Mouse (Mus musculus): ENCODE results near the gene Smpdl3b. TPM values are rescaled to one million over a fixed set of nuclear protein-coding genes. Genes with fewer than 3 reads are reported as not detected.
A peak's percentile ranks its signal among the peaks of the same experiment; 100 is the strongest.
"Not testable (repeated sequence)": the region's sequence is repeated elsewhere in the genome, so short reads cannot be mapped to it uniquely, and the experiment has no call there.

Gene Smpdl3b
- polyA plus RNA-seq, 1 experiment from 2014 or later: 1.7 TPM

DNA sequence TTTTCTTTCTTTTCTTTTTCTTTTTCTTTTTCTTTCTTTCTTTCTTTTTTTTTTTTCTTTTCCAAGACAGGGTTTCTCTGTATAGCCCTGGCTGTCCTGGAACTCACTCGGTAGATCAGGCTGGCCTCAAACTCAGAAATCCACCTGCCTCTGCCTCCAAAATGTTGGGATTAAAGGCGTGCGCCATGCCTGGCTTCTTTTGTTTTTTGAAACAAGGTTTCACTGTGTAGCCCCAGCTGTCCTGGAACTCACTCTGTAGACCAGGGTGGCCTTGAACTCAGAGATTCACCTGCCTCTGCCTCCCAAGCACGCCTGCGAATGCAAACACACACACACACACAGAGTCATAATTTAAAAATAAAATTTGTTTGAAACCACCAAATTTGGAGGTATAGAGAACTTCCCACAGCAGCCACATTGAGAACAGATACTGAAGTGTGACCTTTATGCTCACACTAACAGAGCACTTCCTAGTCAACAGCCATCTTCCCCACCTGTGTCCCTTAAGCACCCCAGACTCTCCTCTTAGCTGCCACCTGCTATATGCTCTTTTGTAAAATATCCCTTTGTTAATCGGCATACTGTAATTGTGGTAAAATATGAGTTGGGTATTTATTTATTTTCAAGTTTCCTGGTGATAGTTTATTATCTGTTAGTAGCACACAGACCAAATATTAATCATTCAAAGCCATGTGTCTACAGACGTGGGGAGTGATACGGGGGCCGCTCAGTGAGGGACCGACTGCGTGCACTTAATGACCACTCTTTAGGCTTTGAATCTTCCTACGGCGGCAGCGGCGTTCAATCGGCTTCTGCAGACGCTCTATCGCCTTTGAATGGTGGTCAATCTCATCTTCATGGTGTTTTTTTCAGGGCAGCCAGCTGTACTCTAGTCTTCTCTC is 44.4 kb upstream of the Smpdl3b start:
- ATAC-seq (ENCODE audit: low FRiP score) (no peak), DNase-seq (ENCODE audit: low spot score) (no peak)
- no peak overlapping the region for H3K27ac ChIP-seq (ENCODE audit: low read depth, low read length)
- no peak overlapping the region for H3K4me2 ChIP-seq (replicated peaks; ENCODE audit: low read depth, low read length)
- H3K4me1 ChIP-seq (replicated peaks; ENCODE audit: control insufficient read depth, insufficient read depth, low read length): no peaks in the 10 kb centered on the region
- no peaks in the 10 kb centered on the region for H3K9me3 ChIP-seq (ENCODE audit: control insufficient read depth, low read length)
- no peaks in the 10 kb centered on the region for H3K27me3 ChIP-seq (ENCODE audit: control insufficient read depth, insufficient read depth, low read length)
- H3K4me3 ChIP-seq (ENCODE audit: low read depth, low read length): no peak overlapping the region
- 88% methylated on average over 18 of the region's 18 CpGs for WGBS
- H3K9ac ChIP-seq (ENCODE audit: low read depth, low read length): no peak overlapping the region
- no peaks in the 10 kb centered on the region for H3K36me3 ChIP-seq (ENCODE audit: control insufficient read depth, insufficient read depth, low read length)

DNA sequence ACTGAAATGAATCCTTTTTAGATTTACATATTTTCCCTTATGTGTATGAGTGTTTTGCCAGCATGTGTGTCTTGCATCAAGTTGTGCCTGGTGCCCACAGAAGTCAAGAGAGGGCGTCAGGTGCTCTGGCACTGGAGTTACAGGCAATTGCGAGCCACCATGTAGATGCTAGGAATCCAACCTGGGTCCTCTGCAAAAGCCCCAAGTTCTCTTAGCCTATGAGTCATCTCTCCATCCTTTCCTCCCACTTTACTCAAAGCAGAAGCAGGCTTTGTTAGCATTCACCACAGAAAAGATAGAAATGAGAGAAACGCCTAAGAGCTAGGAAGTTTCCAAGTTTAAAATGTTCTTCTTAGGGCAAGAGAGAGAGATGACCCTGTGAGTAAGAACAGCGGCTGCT is 42.8 kb upstream of the Smpdl3b start:
- Histone ChIP-seq H3K9ac (ENCODE audit: low read depth, low read length) (no peak overlapping the region), H3K4me2 (replicated peaks; ENCODE audit: low read depth, low read length) (no peak overlapping the region), H3K27ac (ENCODE audit: low read depth, low read length) (no peak overlapping the region), H3K4me3 (ENCODE audit: low read depth, low read length) (no peak overlapping the region), H3K4me1 (replicated peaks; ENCODE audit: control insufficient read depth, insufficient read depth, low read length) (no peaks in the 10 kb centered on the region), H3K27me3 (ENCODE audit: control insufficient read depth, insufficient read depth, low read length) (peaks cover 9% of the 10 kb centered on the region; the same call in 1 of the 2 replicates), H3K36me3 (ENCODE audit: control insufficient read depth, insufficient read depth, low read length) (no peaks in the 10 kb centered on the region), H3K9me3 (ENCODE audit: control insufficient read depth, low read length) (no peaks in the 10 kb centered on the region)
- 86% methylated on average over 4 of the region's 4 CpGs for WGBS
- ATAC-seq (ENCODE audit: low FRiP score) (no peak), DNase-seq (ENCODE audit: low spot score) (no peak)

DNA sequence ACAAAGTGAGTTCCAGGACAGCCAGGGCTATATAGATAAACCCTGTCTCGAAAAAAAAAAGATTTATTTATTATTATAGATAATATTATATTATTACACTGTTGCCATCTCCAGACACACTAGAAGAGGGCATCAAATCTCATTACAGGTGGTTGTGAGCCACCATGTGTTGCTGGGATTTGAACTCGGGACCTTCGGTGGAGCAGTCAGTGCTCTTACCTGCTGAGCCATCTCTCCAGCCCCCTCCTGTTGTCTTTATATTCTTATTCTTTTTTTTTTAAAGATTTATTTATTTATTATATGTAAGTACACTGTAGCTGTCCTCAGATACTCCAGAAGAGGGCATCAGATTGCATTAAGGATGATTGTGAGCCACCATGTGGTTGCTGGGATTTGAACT is 41.6 kb upstream of the Smpdl3b start:
- not testable (repeated sequence) for H3K4me2 ChIP-seq (replicated peaks; ENCODE audit: low read depth, low read length); DNase-seq (ENCODE audit: low spot score); H3K4me3 ChIP-seq (ENCODE audit: low read depth, low read length); ATAC-seq (ENCODE audit: low FRiP score); H3K36me3 ChIP-seq (ENCODE audit: control insufficient read depth, insufficient read depth, low read length); H3K4me1 ChIP-seq (replicated peaks; ENCODE audit: control insufficient read depth, insufficient read depth, low read length); H3K9ac ChIP-seq (ENCODE audit: low read depth, low read length); H3K9me3 ChIP-seq (ENCODE audit: control insufficient read depth, low read length); H3K27ac ChIP-seq (ENCODE audit: low read depth, low read length)
- WGBS: 83% methylated on average over 3 of the region's 3 CpGs
- H3K27me3 ChIP-seq (ENCODE audit: control insufficient read depth, insufficient read depth, low read length): peaks cover 12% of the 10 kb centered on the region; the same call in 1 of the 2 replicates

DNA sequence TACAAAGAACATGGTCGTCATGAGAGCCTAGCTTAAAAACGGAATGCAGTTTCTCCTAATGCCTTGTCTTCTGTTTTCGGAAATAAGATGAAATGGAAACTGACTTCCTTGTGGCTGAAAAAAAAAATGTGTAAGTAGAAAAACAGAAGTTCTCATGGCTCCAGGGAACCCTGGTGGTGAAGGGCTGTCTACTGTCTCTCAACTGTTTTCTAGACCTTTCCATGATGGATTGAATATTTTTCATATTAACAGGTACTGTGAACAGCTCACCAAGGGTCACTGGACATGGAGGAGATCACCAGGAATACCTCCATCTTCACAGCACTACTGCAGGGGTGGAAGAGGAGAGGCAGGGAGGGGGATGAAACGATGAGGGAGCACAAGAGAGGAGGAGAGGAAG is 41.0 kb upstream of the Smpdl3b start:
- Histone ChIP-seq H3K9ac (ENCODE audit: low read depth, low read length) (no peak overlapping the region), H3K4me1 (replicated peaks; ENCODE audit: control insufficient read depth, insufficient read depth, low read length) (no peaks in the 10 kb centered on the region), H3K27ac (ENCODE audit: low read depth, low read length) (no peak overlapping the region), H3K27me3 (ENCODE audit: control insufficient read depth, insufficient read depth, low read length) (peaks cover 12% of the 10 kb centered on the region; the same call in 1 of the 2 replicates), H3K9me3 (ENCODE audit: control insufficient read depth, low read length) (no peaks in the 10 kb centered on the region), H3K4me3 (ENCODE audit: low read depth, low read length) (no peak overlapping the region), H3K4me2 (replicated peaks; ENCODE audit: low read depth, low read length) (no peak overlapping the region), H3K36me3 (ENCODE audit: control insufficient read depth, insufficient read depth, low read length) (no peaks in the 10 kb centered on the region)
- ATAC-seq (ENCODE audit: low FRiP score): no peak
- DNase-seq (ENCODE audit: low spot score): no peak
- 74% methylated on average over 4 of the region's 4 CpGs for WGBS

DNA sequence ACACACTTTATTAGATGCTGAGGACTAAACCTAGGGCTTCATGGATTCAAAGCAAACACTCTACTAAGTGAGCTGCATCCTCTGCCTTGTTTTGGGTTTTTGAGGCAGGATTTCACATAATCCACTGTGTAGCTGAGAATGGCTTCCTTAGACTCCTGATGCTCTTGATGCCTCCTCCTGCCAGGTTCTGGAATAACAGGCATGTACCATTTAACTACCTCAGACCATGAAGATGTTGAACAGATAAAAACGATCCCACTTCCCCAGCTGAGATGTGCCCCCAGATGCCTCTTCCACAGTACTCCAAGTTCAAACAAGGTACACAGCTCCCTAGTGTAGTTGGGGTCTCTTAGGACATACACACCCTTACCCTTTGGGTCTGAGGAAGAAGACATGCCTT is 40.4 kb upstream of the Smpdl3b start:
- H3K27ac ChIP-seq (ENCODE audit: low read depth, low read length): no peak overlapping the region
- H3K9ac ChIP-seq (ENCODE audit: low read depth, low read length): no peak overlapping the region
- no peak overlapping the region for H3K4me3 ChIP-seq (ENCODE audit: low read depth, low read length)
- no peaks in the 10 kb centered on the region for H3K36me3 ChIP-seq (ENCODE audit: control insufficient read depth, insufficient read depth, low read length)
- WGBS: 84% methylated on average over 1 of the region's 1 CpGs
- ATAC-seq (ENCODE audit: low FRiP score) (no peak), DNase-seq (ENCODE audit: low spot score) (no peak)
- H3K27me3 ChIP-seq (ENCODE audit: control insufficient read depth, insufficient read depth, low read length): peaks cover 12% of the 10 kb centered on the region; the same call in 1 of the 2 replicates
- H3K9me3 ChIP-seq (ENCODE audit: control insufficient read depth, low read length): no peaks in the 10 kb centered on the region
- no peak overlapping the region for H3K4me2 ChIP-seq (replicated peaks; ENCODE audit: low read depth, low read length)
- no peaks in the 10 kb centered on the region for H3K4me1 ChIP-seq (replicated peaks; ENCODE audit: control insufficient read depth, insufficient read depth, low read length)

DNA sequence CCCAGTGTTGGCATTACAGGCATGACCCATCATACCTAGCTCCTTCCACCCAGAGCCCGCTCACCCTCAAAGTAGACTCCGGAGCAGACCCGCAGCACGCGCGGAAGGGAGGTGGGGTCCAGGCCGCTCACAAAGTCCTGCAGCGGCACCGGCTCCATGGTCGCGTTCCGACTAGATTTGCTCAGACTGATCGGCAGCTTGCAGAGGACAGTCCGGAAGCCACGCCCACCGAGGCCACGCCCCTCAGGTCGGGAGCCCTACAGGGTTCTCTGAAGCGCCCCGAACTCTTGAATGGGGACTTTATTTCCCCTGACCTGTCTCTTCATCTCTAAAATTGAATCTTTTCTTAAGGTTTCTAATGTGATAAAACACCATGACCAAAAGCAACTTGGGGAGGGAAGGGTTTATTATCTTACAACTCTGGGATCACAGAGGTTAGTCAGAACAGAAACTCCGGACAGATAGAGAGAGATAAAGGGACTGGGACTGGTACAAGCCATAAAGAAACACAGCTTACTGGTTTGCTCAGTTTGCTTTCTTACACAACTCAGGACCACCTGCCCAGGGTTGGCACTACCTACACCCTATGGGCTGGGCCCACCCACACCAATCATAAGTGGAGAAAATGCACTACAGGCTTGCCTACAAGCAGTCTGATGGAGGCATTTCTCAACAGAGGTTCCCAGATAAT is 39.3 kb upstream of the Smpdl3b start, which contains the start of gene Themis2:
Gene Themis2, minus strand, starts transcription at position 192 of the 691 bp plus-strand sequence.
- Histone ChIP-seq H3K9ac (ENCODE audit: low read depth, low read length) (no peak within 1 kb of the TSS), H3K4me1 (replicated peaks; ENCODE audit: control insufficient read depth, insufficient read depth, low read length) (no peaks in the 10 kb centered on the region), H3K27me3 (ENCODE audit: control insufficient read depth, insufficient read depth, low read length) (peaks cover 12% of the 10 kb centered on the region; the same call in 1 of the 2 replicates), H3K4me2 (replicated peaks; ENCODE audit: low read depth, low read length) (peak within 1 kb of the TSS; percentile 49), H3K27ac (ENCODE audit: low read depth, low read length) (no peak within 1 kb of the TSS), H3K36me3 (ENCODE audit: control insufficient read depth, insufficient read depth, low read length) (no peaks in the 10 kb centered on the region), H3K9me3 (ENCODE audit: control insufficient read depth, low read length) (no peaks in the 10 kb centered on the region), H3K4me3 (ENCODE audit: low read depth, low read length) (peak within 1 kb of the TSS; percentile 25; the same call in 1 of the 2 replicates)
- DNase-seq (ENCODE audit: low spot score): peak; percentile 77
- no peak for ATAC-seq (ENCODE audit: low FRiP score)
- 3% methylated on average over 21 of the region's 21 CpGs for WGBS

DNA sequence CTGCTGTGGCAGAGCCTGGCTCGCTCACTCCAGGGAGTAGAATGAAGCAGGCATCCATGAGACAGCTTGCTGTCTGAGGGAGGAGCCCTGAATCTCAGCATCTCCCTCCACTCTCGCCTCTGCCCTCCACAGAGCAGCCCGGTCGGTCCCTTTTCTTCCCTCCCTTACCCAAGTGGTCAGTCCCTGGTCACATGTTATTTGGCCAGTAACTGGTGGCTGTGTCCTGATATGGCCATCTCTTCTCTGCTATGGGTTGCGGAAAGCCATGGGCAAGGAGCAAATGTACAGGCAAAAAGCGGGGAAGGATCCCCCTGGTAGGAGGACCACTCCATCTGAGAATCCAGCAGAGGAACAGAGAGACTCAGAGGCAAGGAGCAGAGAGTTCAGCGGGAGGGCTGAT is 38.1 kb upstream of the Smpdl3b start:
- H3K9ac ChIP-seq (ENCODE audit: low read depth, low read length): no peak overlapping the region
- no peak overlapping the region for H3K4me2 ChIP-seq (replicated peaks; ENCODE audit: low read depth, low read length)
- no peaks in the 10 kb centered on the region for H3K9me3 ChIP-seq (ENCODE audit: control insufficient read depth, low read length)
- no peaks in the 10 kb centered on the region for H3K36me3 ChIP-seq (ENCODE audit: control insufficient read depth, insufficient read depth, low read length)
- ATAC-seq (ENCODE audit: low FRiP score) (no peak), DNase-seq (ENCODE audit: low spot score) (no peak)
- no peak overlapping the region for H3K4me3 ChIP-seq (ENCODE audit: low read depth, low read length)
- no peak overlapping the region for H3K27ac ChIP-seq (ENCODE audit: low read depth, low read length)
- H3K4me1 ChIP-seq (replicated peaks; ENCODE audit: control insufficient read depth, insufficient read depth, low read length): no peaks in the 10 kb centered on the region
- peaks cover 12% of the 10 kb centered on the region; the same call in 1 of the 2 replicates for H3K27me3 ChIP-seq (ENCODE audit: control insufficient read depth, insufficient read depth, low read length)
- 55% methylated on average over 7 of the region's 7 CpGs for whole genome bisulfite sequencing

DNA sequence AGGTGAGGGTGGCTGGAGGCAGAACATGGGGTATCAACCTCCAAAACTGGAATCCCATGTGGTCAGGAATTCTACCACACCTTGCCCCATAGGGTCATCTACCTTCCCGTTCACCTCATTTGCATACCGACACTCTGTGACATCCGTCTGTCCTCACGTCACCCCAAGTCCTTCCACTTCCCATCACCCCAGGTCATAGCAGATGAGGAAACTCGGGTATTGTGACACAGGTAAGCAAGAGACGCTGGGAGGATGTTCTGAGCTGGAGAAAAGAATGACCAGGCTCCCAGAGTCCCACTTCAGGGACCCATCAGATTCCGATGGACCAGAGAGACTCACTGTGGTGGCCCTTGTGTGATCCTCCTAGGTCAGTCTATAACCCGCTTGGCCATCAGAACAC is 37.7 kb upstream of the Smpdl3b start:
- ATAC-seq (ENCODE audit: low FRiP score) (no peak), DNase-seq (ENCODE audit: low spot score) (no peak)
- H3K9me3 ChIP-seq (ENCODE audit: control insufficient read depth, low read length): no peaks in the 10 kb centered on the region
- no peak overlapping the region for H3K27ac ChIP-seq (ENCODE audit: low read depth, low read length)
- H3K36me3 ChIP-seq (ENCODE audit: control insufficient read depth, insufficient read depth, low read length): no peaks in the 10 kb centered on the region
- no peak overlapping the region for H3K4me3 ChIP-seq (ENCODE audit: low read depth, low read length)
- no peaks in the 10 kb centered on the region for H3K4me1 ChIP-seq (replicated peaks; ENCODE audit: control insufficient read depth, insufficient read depth, low read length)
- WGBS: 72% methylated on average over 8 of the region's 8 CpGs
- H3K9ac ChIP-seq (ENCODE audit: low read depth, low read length): no peak overlapping the region
- H3K4me2 ChIP-seq (replicated peaks; ENCODE audit: low read depth, low read length): no peak overlapping the region
- peaks cover 12% of the 10 kb centered on the region; the same call in 1 of the 2 replicates for H3K27me3 ChIP-seq (ENCODE audit: control insufficient read depth, insufficient read depth, low read length)
